Mouse (Mus musculus) stomach, postnatal 0 days (tissue): ENCODE results near the gene Rhno1.

Source experiments
- CTCF ChIP-seq: IDR thresholded peaks from 2 replicates; pipeline ENCODE4 v1.5.1; 2016; ENCODE audit warnings: antibody characterized with exemption, low read depth, mild to moderate bottlenecking, moderate library complexity
- EP300 ChIP-seq: optimal IDR thresholded peaks from 2 replicates; pipeline ENCODE3; 2016; ENCODE audit warnings: antibody characterized with exemption

- no peak for TF ChIP-seq CTCF
- TF ChIP-seq EP300, result no peak
These were observed 15.9 kb downstream of the Rhno1 start for GRCm38 (mm10) chr6:128346782-128347181.
